8 mouse cellular contexts compared by ENCODE assay signal in the genomic region with DNA sequence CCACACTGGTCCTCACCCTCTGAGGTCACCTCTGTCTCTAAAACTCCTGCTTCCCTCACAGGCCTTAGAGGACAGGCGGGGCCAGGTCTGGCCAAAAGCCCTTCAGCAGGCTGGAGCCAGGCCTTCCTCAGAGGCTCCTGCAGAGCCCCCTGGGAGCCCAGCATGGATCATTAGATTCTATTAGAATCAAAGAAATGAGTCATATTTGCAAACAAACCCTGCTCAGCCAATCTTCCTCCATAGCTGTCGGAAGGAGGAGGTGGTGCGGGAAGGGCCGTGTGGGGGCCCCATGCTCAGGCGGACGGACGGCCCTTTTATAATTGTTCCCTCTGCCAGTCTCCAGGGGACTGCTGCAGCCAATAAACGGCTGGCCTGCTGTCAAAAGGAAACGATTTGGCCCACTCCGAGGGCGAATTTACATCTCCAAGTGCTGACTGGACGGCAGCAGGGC. TPM values are rescaled to one million over a fixed set of nuclear protein-coding genes. Genes with fewer than 3 reads are reported as not detected.
A peak's percentile ranks its signal among the peaks of the same experiment; 100 is the strongest.
DNase-seq lines count a peak whose midpoint lies in the region; ATAC-seq lines count a peak whose summit lies in the region.

No protein-coding gene starts in this region.

- 19% methylated on average over 12 of the region's 12 CpGs for WGBS in intestine, embryonic 14.5 days
- WGBS in limb, embryonic 12.5 days = 14% methylated on average over 12 of the region's 12 CpGs
- WGBS in neural tube, embryonic 13.5 days = 4% methylated on average over 12 of the region's 12 CpGs

- H3K4me1 ChIP-seq in intestine, embryonic 14.5 days (replicated peaks; ENCODE audit: control insufficient read depth, insufficient read depth, low read length) = peaks cover 23% of the 10 kb centered on the region
- peaks cover 22% of the 10 kb centered on the region for H3K4me1 ChIP-seq in limb, embryonic 12.5 days (replicated peaks)
- H3K4me1 ChIP-seq in neural tube, embryonic 13.5 days (replicated peaks) = peaks cover 42% of the 10 kb centered on the region

- peak; percentile 81 for ATAC-seq in intestine, embryonic 14.5 days (replicated peaks; ENCODE audit: low FRiP score, low TSS enrichment, low read depth)
- no peak for ATAC-seq in limb, embryonic 12.5 days (ENCODE audit: insufficient number of reproducible peaks, insufficient read depth, low FRiP score, low TSS enrichment, low read depth)
- ATAC-seq in neural tube, embryonic 13.5 days (ENCODE audit: low read depth) = peak; percentile 46; the same call in 1 of the 2 replicates
- no peak for ATAC-seq in inflammation-experienced regulatory T-cells, adult 6 months

- no peaks in the 10 kb centered on the region for H3K9me3 ChIP-seq in intestine, embryonic 14.5 days (ENCODE audit: control insufficient read depth, low read length)
- no peaks in the 10 kb centered on the region for H3K9me3 ChIP-seq in limb, embryonic 12.5 days
- no peaks in the 10 kb centered on the region for H3K9me3 ChIP-seq in neural tube, embryonic 13.5 days

- H3K4me3 ChIP-seq in intestine, embryonic 14.5 days (ENCODE audit: low read depth, low read length) = no peak overlapping the region
- H3K4me3 ChIP-seq in limb, embryonic 12.5 days (replicated peaks) = no peak overlapping the region
- no peak overlapping the region for H3K4me3 ChIP-seq in neural tube, embryonic 13.5 days

- H3K27me3 ChIP-seq in intestine, embryonic 14.5 days (replicated peaks; ENCODE audit: control insufficient read depth, insufficient read depth, low read length) = no peaks in the 10 kb centered on the region
- H3K27me3 ChIP-seq in limb, embryonic 12.5 days = no peaks in the 10 kb centered on the region
- no peaks in the 10 kb centered on the region for H3K27me3 ChIP-seq in neural tube, embryonic 13.5 days

- H3K36me3 ChIP-seq in intestine, embryonic 14.5 days (ENCODE audit: control insufficient read depth, insufficient read depth, low read length) = peaks cover 66% of the 10 kb centered on the region
- peaks cover 69% of the 10 kb centered on the region for H3K36me3 ChIP-seq in limb, embryonic 12.5 days
- H3K36me3 ChIP-seq in neural tube, embryonic 13.5 days = peaks cover 69% of the 10 kb centered on the region

- DNase-seq in NIH3T3 (ENCODE audit: low read depth) = peak; percentile 98
- peak; percentile 78 for DNase-seq in embryo, embryonic 10.5 days (ENCODE audit: low spot score)
- peak; percentile 67 to 78 for DNase-seq in gastrocnemius, postnatal 4 days (ENCODE audit: low spot score in 2 of 2)
- peak; percentile 74 for DNase-seq in intestine, embryonic 14.5 days (ENCODE audit: low spot score)
- no peak for DNase-seq in thymus, adult 18-20 months

- no peak overlapping the region for H3K9ac ChIP-seq in intestine, embryonic 14.5 days (ENCODE audit: low read length)
- H3K9ac ChIP-seq in limb, embryonic 12.5 days (replicated peaks) = peak overlapping the region; percentile 4; the same call in 1 of the 2 replicates
- peak overlapping the region; percentile 50 for H3K9ac ChIP-seq in neural tube, embryonic 13.5 days

- peak overlapping the region; percentile 82 for H3K27ac ChIP-seq in intestine, embryonic 14.5 days (ENCODE audit: low read depth)
- peak overlapping the region; percentile 75 for H3K27ac ChIP-seq in limb, embryonic 12.5 days
- H3K27ac ChIP-seq in neural tube, embryonic 13.5 days (replicated peaks) = peak overlapping the region; percentile 77

- H3K4me2 ChIP-seq in intestine, embryonic 14.5 days (ENCODE audit: low read length) = no peak overlapping the region
- H3K4me2 ChIP-seq in limb, embryonic 12.5 days = peak overlapping the region; percentile 21
- H3K4me2 ChIP-seq in neural tube, embryonic 13.5 days = no peak overlapping the region

RNA-seq across cellular contexts. Expression of gene Slc6a6, which starts 45.8 kb away (rescaled TPM):
- 10 to 100 TPM; 53.5 to 56.9 TPM for total RNA-seq in gastrocnemius, postnatal 4 days (2021)
- 69.0 and 74.0 TPM in 2 replicates for polyA plus RNA-seq in intestine, embryonic 14.5 days (2014; fragmentation: Nextera tagmentation; extraction: Ambion mirVana)
- 45.4 and 47.1 TPM in 2 replicates for polyA plus RNA-seq in limb, embryonic 12.5 days (2016; fragmentation: Nextera tagmentation; extraction: Ambion mirVana)
- 63.7 and 70.0 TPM in 2 replicates for polyA plus RNA-seq in neural tube, embryonic 13.5 days (2015; fragmentation: Nextera tagmentation; extraction: Ambion mirVana)
- 10 to 100 TPM; 33.6 to 47.0 (median 35.3) TPM for polyA plus RNA-seq in inflammation-experienced regulatory T-cells, adult 6 months (2017; shearing (Covaris generic))

Comparison
In these comparisons a context has a peak if more than half of its experiments do, and no peak if none do; other contexts are left out.
1. DNase-seq: peak in NIH3T3 (single experiment), embryo, embryonic 10.5 days (single experiment), gastrocnemius, postnatal 4 days (2 of 2) and intestine, embryonic 14.5 days (single experiment); none in thymus, adult 18-20 months (0 of 2).
2. ATAC-seq: peak in intestine, embryonic 14.5 days (single experiment) and neural tube, embryonic 13.5 days (single experiment); none in limb, embryonic 12.5 days (single experiment) and inflammation-experienced regulatory T-cells, adult 6 months (single experiment).
3. Peak in every context shown above with its lines, with median percentiles within 50 percentile points of each other: H3K27ac ChIP-seq.